Mouse (Mus musculus): ENCODE results near the gene Olfr1214. TPM values are rescaled to one million over a fixed set of nuclear protein-coding genes. Genes with fewer than 3 reads are reported as not detected.
"Not testable (repeated sequence)": the region's sequence is repeated elsewhere in the genome, so short reads cannot be mapped to it uniquely, and the experiment has no call there.

The Olfr1214 gene
- polyA plus RNA-seq (2014; fragmentation: Nextera tagmentation; extraction: Ambion mirVana): not detected in 2 replicates

DNA sequence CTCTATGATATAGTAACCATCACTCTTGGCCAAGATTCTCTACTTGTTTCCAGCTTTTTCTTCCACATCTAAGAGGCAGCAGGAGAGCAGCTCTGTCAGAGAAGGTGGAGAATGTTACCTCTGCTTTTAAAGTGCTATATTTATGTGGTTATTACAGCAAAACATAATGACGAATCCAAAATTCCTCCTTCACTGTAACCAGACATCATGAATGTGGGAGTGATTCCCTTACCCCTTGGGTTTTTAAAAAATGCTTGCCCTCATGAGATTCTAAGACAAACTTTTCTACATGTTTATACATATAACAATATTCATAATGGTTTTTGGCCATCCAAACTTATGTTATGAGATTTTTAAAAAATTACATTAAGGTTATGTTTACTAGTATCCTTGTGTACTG, at the start of gene Olfr1214:
Gene Olfr1214 (minus strand): TSS at position 101 of the 400 bp plus-strand sequence.
- no peaks in the 10 kb centered on the region for H3K27me3 ChIP-seq (ENCODE audit: control insufficient read depth, insufficient read depth, low read length)

DNA sequence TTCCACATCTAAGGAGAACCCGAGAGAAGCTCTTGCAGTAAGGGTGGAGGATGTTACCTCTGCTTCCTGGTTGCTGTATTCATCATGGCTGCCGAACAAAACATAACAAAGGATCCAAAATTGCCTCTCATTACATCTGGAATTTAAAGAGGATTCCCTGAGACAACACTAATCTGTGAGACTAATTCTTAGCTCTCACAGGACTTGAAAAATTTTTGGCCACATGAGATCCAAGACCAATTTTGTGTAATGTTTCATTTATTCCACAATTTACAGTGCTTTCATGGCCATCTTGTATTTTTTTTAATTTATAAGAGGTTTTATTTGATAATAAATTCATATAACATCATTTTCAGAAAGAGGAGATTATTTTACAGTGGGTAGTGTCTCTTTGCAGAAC, 39.5 kb upstream of the Olfr1214 start, which contains the start of gene Olfr1217:
Gene Olfr1217 (minus strand): TSS at position 101 of the 400 bp plus-strand sequence.
- Histone ChIP-seq H3K36me3 (replicated peaks; ENCODE audit: control insufficient read depth, insufficient read depth) (no peaks in the 10 kb centered on the region), H3K9ac (no peak within 1 kb of the TSS), H3K27ac (no peak within 1 kb of the TSS), H3K9me3 (ENCODE audit: control insufficient read depth, low read length) (no peaks in the 10 kb centered on the region), H3K4me1 (replicated peaks; ENCODE audit: control insufficient read depth, insufficient read depth, low read length) (no peaks in the 10 kb centered on the region), H3K4me2 (replicated peaks) (no peak within 1 kb of the TSS), H3K4me3 (replicated peaks; ENCODE audit: low read length) (no peak within 1 kb of the TSS), H3K27me3 (ENCODE audit: control insufficient read depth, insufficient read depth, low read length) (no peaks in the 10 kb centered on the region)
- DNase-seq (ENCODE audit: low spot score) (no peak), ATAC-seq (ENCODE audit: low FRiP score) (no peak)
- 82% methylated on average over 2 of the region's 2 CpGs for WGBS

More for the DNA sequence above, at the start of gene Olfr1214:
- DNase-seq (ENCODE audit: low spot score): no peak
- Histone ChIP-seq H3K27ac (no peak within 1 kb of the TSS), H3K9ac (no peak within 1 kb of the TSS), H3K4me3 (replicated peaks; ENCODE audit: low read length) (no peak within 1 kb of the TSS), H3K4me1 (replicated peaks; ENCODE audit: control insufficient read depth, insufficient read depth, low read length) (no peaks in the 10 kb centered on the region), H3K9me3 (ENCODE audit: control insufficient read depth, low read length) (no peaks in the 10 kb centered on the region), H3K4me2 (replicated peaks) (no peak within 1 kb of the TSS), H3K36me3 (replicated peaks; ENCODE audit: control insufficient read depth, insufficient read depth) (no peaks in the 10 kb centered on the region)
- no peak for ATAC-seq (ENCODE audit: low FRiP score)
- WGBS: 91% methylated on average over 1 of the region's 1 CpGs

DNA sequence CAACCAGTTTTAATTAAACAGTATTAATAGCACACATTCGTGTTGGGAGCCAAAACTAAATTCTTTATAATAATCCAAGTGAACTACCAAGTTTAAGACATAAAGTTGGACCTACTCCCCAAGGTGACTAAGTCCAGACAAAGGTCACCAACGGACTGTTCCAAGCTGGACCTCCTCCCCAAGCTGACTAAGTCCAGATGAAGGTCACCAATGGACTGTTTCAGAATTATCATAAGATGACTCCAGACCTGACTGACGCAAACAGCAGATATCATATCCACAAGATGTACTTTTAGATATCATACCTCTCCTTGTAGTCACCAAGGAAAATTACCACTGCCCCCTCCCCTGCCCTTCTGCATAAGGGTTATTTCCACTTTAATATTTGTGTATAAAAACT, 29.0 kb upstream of the Olfr1214 start:
- not testable (repeated sequence) for H3K4me2 ChIP-seq (replicated peaks); H3K36me3 ChIP-seq (replicated peaks; ENCODE audit: control insufficient read depth, insufficient read depth); H3K27me3 ChIP-seq (ENCODE audit: control insufficient read depth, insufficient read depth, low read length); ATAC-seq (ENCODE audit: low FRiP score); H3K4me3 ChIP-seq (replicated peaks; ENCODE audit: low read length); H3K4me1 ChIP-seq (replicated peaks; ENCODE audit: control insufficient read depth, insufficient read depth, low read length); H3K9me3 ChIP-seq (ENCODE audit: control insufficient read depth, low read length); H3K9ac ChIP-seq; DNase-seq (ENCODE audit: low spot score); H3K27ac ChIP-seq
- 80% methylated on average over 3 of the region's 3 CpGs for WGBS

DNA sequence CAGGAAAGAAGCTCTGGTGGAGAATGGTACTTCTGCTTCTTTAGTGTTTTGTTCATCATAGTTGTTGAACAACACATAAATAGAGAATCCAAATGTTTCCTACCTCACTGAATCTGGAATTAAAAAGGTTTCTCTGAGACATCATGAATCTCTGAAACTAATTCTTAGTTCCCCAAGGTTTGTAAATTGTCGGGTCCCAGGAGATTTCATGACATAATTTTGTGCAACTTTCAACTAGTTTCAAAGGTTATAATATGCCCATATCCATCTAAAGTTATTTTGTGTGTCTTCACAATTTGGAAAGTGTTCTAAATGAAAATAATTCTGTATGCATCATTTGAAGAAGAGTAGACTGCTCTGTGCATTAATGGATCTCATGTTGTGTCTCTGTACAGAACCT, 25.8 kb upstream of the Olfr1214 start, which contains the start of gene Olfr1216:
Gene Olfr1216 (minus strand): TSS at position 101 of the 400 bp plus-strand sequence.
- ATAC-seq (ENCODE audit: low FRiP score) (no peak), DNase-seq (ENCODE audit: low spot score) (no peak)
- Histone ChIP-seq H3K9ac (no peak within 1 kb of the TSS), H3K9me3 (ENCODE audit: control insufficient read depth, low read length) (no peaks in the 10 kb centered on the region), H3K27me3 (ENCODE audit: control insufficient read depth, insufficient read depth, low read length) (no peaks in the 10 kb centered on the region), H3K36me3 (replicated peaks; ENCODE audit: control insufficient read depth, insufficient read depth) (no peaks in the 10 kb centered on the region), H3K27ac (no peak within 1 kb of the TSS), H3K4me2 (replicated peaks) (no peak within 1 kb of the TSS), H3K4me1 (replicated peaks; ENCODE audit: control insufficient read depth, insufficient read depth, low read length) (no peaks in the 10 kb centered on the region), H3K4me3 (replicated peaks; ENCODE audit: low read length) (no peak within 1 kb of the TSS)
- WGBS: 82% methylated on average over 1 of the region's 1 CpGs

DNA sequence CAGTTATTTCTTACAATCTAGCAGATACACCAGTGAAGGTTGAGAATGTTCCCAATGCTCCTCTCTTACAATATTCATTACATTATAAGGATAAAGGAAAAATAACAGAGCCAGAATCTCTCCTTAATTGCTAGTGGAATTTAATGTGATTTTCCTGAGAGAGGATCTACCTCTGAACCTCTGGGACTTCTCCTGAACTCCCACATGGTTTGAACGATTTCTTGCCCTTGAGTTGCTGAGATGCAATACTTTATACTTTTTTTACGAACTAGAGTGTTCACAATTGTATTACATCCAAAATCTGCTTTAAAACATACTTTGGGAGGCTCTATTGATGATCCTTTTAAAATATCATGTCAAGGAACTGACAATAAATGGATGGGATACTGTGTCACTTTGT, 14.4 kb upstream of the Olfr1214 start, which contains the start of gene Olfr1215:
Gene Olfr1215 (minus strand): TSS at position 101 of the 400 bp plus-strand sequence.
- H3K4me1 ChIP-seq (replicated peaks; ENCODE audit: control insufficient read depth, insufficient read depth, low read length): no peaks in the 10 kb centered on the region
- H3K9me3 ChIP-seq (ENCODE audit: control insufficient read depth, low read length): no peaks in the 10 kb centered on the region
- H3K4me3 ChIP-seq (replicated peaks; ENCODE audit: low read length): no peak within 1 kb of the TSS
- ATAC-seq (ENCODE audit: low FRiP score): no peak
- H3K27ac ChIP-seq: no peak within 1 kb of the TSS
- no peak within 1 kb of the TSS for H3K9ac ChIP-seq
- no peak for DNase-seq (ENCODE audit: low spot score)
- no peak within 1 kb of the TSS for H3K4me2 ChIP-seq (replicated peaks)
- whole genome bisulfite sequencing: 78% methylated on average over 2 of the region's 2 CpGs
- H3K36me3 ChIP-seq (replicated peaks; ENCODE audit: control insufficient read depth, insufficient read depth): no peaks in the 10 kb centered on the region
- H3K27me3 ChIP-seq (ENCODE audit: control insufficient read depth, insufficient read depth, low read length): no peaks in the 10 kb centered on the region

DNA sequence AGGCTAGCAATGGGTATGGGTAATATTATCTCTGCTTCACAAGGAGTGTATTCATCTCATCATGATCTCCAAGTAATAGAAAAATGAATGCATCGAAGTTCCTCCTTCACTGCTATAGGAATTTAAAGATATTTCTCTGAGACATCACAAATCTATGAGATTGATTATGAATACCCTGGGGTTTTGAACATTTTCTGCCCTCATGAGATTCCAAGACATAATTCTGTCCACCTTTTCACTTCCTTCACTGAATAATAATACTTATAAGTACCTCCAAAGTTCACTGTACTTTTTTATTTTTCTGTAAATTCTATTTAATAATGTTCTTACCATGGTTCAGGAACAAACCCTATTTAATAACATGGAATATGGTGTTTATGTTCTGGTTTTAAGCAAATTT, 12.3 kb downstream of the Olfr1214 start, which contains the start of gene Gm13762:
Gene Gm13762 (minus strand): TSS at position 101 of the 400 bp plus-strand sequence.
- 85% methylated on average over 1 of the region's 1 CpGs for WGBS
- H3K4me3 ChIP-seq (replicated peaks; ENCODE audit: low read length): no peak within 1 kb of the TSS
- DNase-seq (ENCODE audit: low spot score): no peak
- H3K4me2 ChIP-seq (replicated peaks): no peak within 1 kb of the TSS
- H3K4me1 ChIP-seq (replicated peaks; ENCODE audit: control insufficient read depth, insufficient read depth, low read length): no peaks in the 10 kb centered on the region
- no peak within 1 kb of the TSS for H3K27ac ChIP-seq
- no peaks in the 10 kb centered on the region for H3K27me3 ChIP-seq (ENCODE audit: control insufficient read depth, insufficient read depth, low read length)
- H3K9me3 ChIP-seq (ENCODE audit: control insufficient read depth, low read length): no peaks in the 10 kb centered on the region
- no peaks in the 10 kb centered on the region for H3K36me3 ChIP-seq (replicated peaks; ENCODE audit: control insufficient read depth, insufficient read depth)
- no peak within 1 kb of the TSS for H3K9ac ChIP-seq
- ATAC-seq (ENCODE audit: low FRiP score): no peak

DNA sequence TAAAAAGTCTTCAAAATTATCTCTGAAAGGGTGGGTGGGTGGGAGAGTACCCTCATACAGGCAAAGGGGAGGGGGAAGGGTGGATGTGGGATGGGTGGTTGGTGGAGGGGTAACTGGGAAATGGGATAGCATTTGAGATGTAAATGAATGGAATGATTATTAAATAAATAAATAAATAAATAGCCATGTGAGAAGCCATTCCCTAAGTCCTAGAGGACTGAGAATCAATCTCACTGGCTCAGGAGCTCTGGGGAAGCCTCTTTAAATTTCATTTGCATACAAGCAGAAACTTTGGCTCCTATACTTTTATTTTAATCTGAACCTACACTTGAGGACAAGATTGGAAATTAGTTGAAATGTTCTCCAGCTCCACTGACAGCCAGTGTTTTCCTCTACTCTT, 38.8 kb downstream of the Olfr1214 start, which contains the start of gene Olfr1212:
Gene Olfr1212 (plus strand): TSS at position 301 of the 400 bp plus-strand sequence.
- H3K9me3 ChIP-seq (ENCODE audit: control insufficient read depth, low read length): no peaks in the 10 kb centered on the region
- H3K4me2 ChIP-seq (replicated peaks): no peak within 1 kb of the TSS
- no peak for ATAC-seq (ENCODE audit: low FRiP score)
- H3K4me1 ChIP-seq (replicated peaks; ENCODE audit: control insufficient read depth, insufficient read depth, low read length): no peaks in the 10 kb centered on the region
- no peak within 1 kb of the TSS for H3K27ac ChIP-seq
- H3K4me3 ChIP-seq (replicated peaks; ENCODE audit: low read length): no peak within 1 kb of the TSS
- H3K36me3 ChIP-seq (replicated peaks; ENCODE audit: control insufficient read depth, insufficient read depth): no peaks in the 10 kb centered on the region
- no peak within 1 kb of the TSS for H3K9ac ChIP-seq
- no peaks in the 10 kb centered on the region for H3K27me3 ChIP-seq (ENCODE audit: control insufficient read depth, insufficient read depth, low read length)
- no peak for DNase-seq (ENCODE audit: low spot score)

DNA sequence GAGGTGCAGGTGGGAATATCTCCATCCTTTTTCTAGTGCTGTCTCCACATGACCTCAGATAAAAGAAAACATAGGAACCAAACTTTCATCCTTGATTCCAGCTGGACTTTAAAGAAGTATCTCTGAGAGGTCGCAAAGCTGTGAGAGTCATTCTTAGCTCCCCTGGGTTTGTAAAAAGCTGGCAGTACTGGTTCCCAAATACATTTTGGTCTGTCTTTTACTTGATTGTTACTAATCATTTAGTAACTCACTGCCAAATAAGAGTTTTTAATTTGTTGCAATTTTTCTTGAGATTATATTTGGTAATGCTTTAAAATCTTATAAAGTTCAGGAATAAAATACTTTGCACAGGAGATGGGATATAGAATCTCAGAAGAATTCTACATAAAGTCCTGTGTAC, 54.4 kb downstream of the Olfr1214 start, which contains the start of gene Olfr1211:
Gene Olfr1211 (minus strand): TSS at position 101 of the 400 bp plus-strand sequence.
- 87% methylated on average over 1 of the region's 1 CpGs for WGBS
- no peak within 1 kb of the TSS for H3K9ac ChIP-seq
- H3K4me3 ChIP-seq (replicated peaks; ENCODE audit: low read length): no peak within 1 kb of the TSS
- ATAC-seq (ENCODE audit: low FRiP score) (no peak), DNase-seq (ENCODE audit: low spot score) (no peak)
- H3K27me3 ChIP-seq (ENCODE audit: control insufficient read depth, insufficient read depth, low read length): no peaks in the 10 kb centered on the region
- no peaks in the 10 kb centered on the region for H3K36me3 ChIP-seq (replicated peaks; ENCODE audit: control insufficient read depth, insufficient read depth)
- H3K9me3 ChIP-seq (ENCODE audit: control insufficient read depth, low read length): no peaks in the 10 kb centered on the region
- no peak within 1 kb of the TSS for H3K27ac ChIP-seq
- H3K4me2 ChIP-seq (replicated peaks): no peak within 1 kb of the TSS
- H3K4me1 ChIP-seq (replicated peaks; ENCODE audit: control insufficient read depth, insufficient read depth, low read length): no peaks in the 10 kb centered on the region

Measured in hindbrain, embryonic 14.5 days (tissue).